Mouse (Mus musculus) limb, embryonic 12.5 days (tissue): ENCODE results near the gene Ahcyl2. TPM values are rescaled to one million over a fixed set of nuclear protein-coding genes. Genes with fewer than 3 reads are reported as not detected.
"Not testable (repeated sequence)": the region's sequence is repeated elsewhere in the genome, so short reads cannot be mapped to it uniquely, and the experiment has no call there.

Experiments
- ATAC-seq: fragments of 200-750 bp; cut with Nextera tagmentation; 2 replicates; pipeline ENCODE4 v1.8.0; 2017; ENCODE audit warnings: low read depth, moderate TSS enrichment; ENCODE audit not compliant: insufficient number of reproducible peaks, insufficient read depth, low FRiP score, low TSS enrichment
- H3K27ac ChIP-seq: fragments of 300-500 bp; sonication (generic); 2 replicates; pipeline ENCODE4 v1.5.1; 2016; ENCODE audit warnings: mild to moderate bottlenecking, moderate library complexity
- H3K27me3 ChIP-seq: fragments of 300-500 bp; sonication (generic); 2 replicates; pipeline ENCODE4 v1.6.1; 2016; ENCODE audit warnings: mild to moderate bottlenecking, moderate library complexity
- H3K36me3 ChIP-seq: fragments of 300-500 bp; sonication (generic); 2 replicates; pipeline ENCODE4 v1.6.1; 2016; ENCODE audit warnings: mild to moderate bottlenecking, moderate library complexity
- H3K4me1 ChIP-seq: fragments of 300-500 bp; sonication (generic); replicated peaks from 2 replicates; pipeline ENCODE4 v1.6.1; 2016
- H3K4me2 ChIP-seq: fragments of 300-500 bp; sonication (generic); 2 replicates; pipeline ENCODE4 v1.6.1; 2016; ENCODE audit warnings: mild to moderate bottlenecking, moderate library complexity
- H3K4me3 ChIP-seq: fragments of 300-500 bp; sonication (generic); replicated peaks from 2 replicates; pipeline ENCODE4 v1.5.1; 2016; ENCODE audit warnings: mild to moderate bottlenecking
- H3K9ac ChIP-seq: fragments of 300-500 bp; sonication (generic); replicated peaks from 2 replicates; pipeline ENCODE4 v1.6.1; 2016; ENCODE audit warnings: mild to moderate bottlenecking, moderate library complexity
- H3K9me3 ChIP-seq: fragments of 300-500 bp; sonication (generic); 2 replicates; pipeline ENCODE4 v1.6.1; 2016; ENCODE audit warnings: mild to moderate bottlenecking, moderate library complexity
- WGBS: fragments of 180-500 bp; shearing (Covaris S2); methylation state at CpG from one replicate; pipeline ENCODE4 v1.1.7; 2016; 5-methylcytosine and 5-hydroxymethylcytosine counted together
- polyA plus RNA-seq: library from polyadenylated mRNA; unstranded; fragments of >200 nt; fragmentation: Nextera tagmentation; extraction: Ambion mirVana; gene quantifications from 2 replicates; pipeline ENCODE4 v1.2.1, GENCODE M21; 2016

Ahcyl2 gene
- polyA plus RNA-seq, 1 experiment from 2014 or later: 23.9 TPM

- peaks cover 5% of the 10 kb centered on the region for H3K9me3 ChIP-seq
- H3K4me2 ChIP-seq: no peak overlapping the region
- H3K4me3 ChIP-seq: no peak overlapping the region
- H3K36me3 ChIP-seq: peaks cover 73% of the 10 kb centered on the region
- WGBS: 92% methylated on average over 11 of the region's 11 CpGs
- H3K4me1 ChIP-seq: no peaks in the 10 kb centered on the region
- no peak for ATAC-seq
- H3K9ac ChIP-seq: no peak overlapping the region
- no peak overlapping the region for H3K27ac ChIP-seq
- H3K27me3 ChIP-seq: no peaks in the 10 kb centered on the region
These were observed 14.5 kb upstream of the Ahcyl2 start for GRCm38 (mm10) chr6:29753336-29753735.

GRCm38 (mm10) chr6:29756001-29756400, 11.8 kb upstream of the Ahcyl2 start:
- no peak overlapping the region for H3K4me3 ChIP-seq
- no peak overlapping the region for H3K9ac ChIP-seq
- H3K4me2 ChIP-seq: no peak overlapping the region
- H3K27me3 ChIP-seq: no peaks in the 10 kb centered on the region
- 92% methylated on average over 5 of the region's 5 CpGs for WGBS
- no peaks in the 10 kb centered on the region for H3K9me3 ChIP-seq
- H3K4me1 ChIP-seq: no peaks in the 10 kb centered on the region
- no peak for ATAC-seq
- H3K27ac ChIP-seq: no peak overlapping the region
- peaks cover 85% of the 10 kb centered on the region for H3K36me3 ChIP-seq

GRCm38 (mm10) chr6:29756476-29756875, 11.3 kb upstream of the Ahcyl2 start:
- no peaks in the 10 kb centered on the region for H3K27me3 ChIP-seq
- H3K9me3 ChIP-seq: no peaks in the 10 kb centered on the region
- H3K9ac ChIP-seq: no peak overlapping the region
- H3K27ac ChIP-seq: no peak overlapping the region
- peaks cover 85% of the 10 kb centered on the region for H3K36me3 ChIP-seq
- no peak overlapping the region for H3K4me2 ChIP-seq
- no peaks in the 10 kb centered on the region for H3K4me1 ChIP-seq
- ATAC-seq: no peak
- H3K4me3 ChIP-seq: no peak overlapping the region
- WGBS: 93% methylated on average over 4 of the region's 4 CpGs

DNA sequence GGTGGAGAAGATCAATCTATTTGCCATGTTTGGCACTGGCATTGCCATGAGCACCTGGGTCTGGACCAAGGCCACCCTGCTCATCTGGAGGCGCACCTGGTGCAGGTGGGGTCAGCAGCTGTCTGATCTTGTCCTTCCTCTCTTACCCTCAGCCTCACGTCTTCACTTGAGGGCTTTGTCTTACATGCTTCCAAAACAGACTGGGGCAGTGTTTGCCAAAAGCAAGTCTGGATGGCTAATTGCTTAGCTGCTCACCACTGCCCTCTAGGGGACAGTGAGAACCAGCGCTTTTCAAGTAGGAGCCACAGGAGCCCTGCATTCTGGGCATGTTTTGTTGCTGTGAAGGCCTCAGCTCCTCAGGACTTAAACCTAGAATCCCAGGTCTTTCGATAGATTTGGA, 9.4 kb upstream of the Ahcyl2 start:
- 0 out of 2 replicates have a peak, but pooled peaks have one; percentile 23 for ATAC-seq
- WGBS: 49% methylated on average over 4 of the region's 4 CpGs

GRCm38 (mm10) chr6:29759012-29759679, 8.7 kb upstream of the Ahcyl2 start:
- no peaks in the 10 kb centered on the region for H3K9me3 ChIP-seq
- H3K27me3 ChIP-seq: no peaks in the 10 kb centered on the region
- no peak overlapping the region for H3K4me3 ChIP-seq
- ATAC-seq: no peak
- peaks cover 72% of the 10 kb centered on the region for H3K36me3 ChIP-seq
- no peak overlapping the region for H3K4me2 ChIP-seq
- H3K27ac ChIP-seq: no peak overlapping the region
- no peaks in the 10 kb centered on the region for H3K4me1 ChIP-seq
- H3K9ac ChIP-seq: no peak overlapping the region
- WGBS: 88% methylated on average over 13 of the region's 13 CpGs

More for the DNA sequence above, 9.4 kb upstream of the Ahcyl2 start:
- Histone ChIP-seq H3K4me1 (no peaks in the 10 kb centered on the region), H3K27me3 (no peaks in the 10 kb centered on the region), H3K27ac (no peak overlapping the region), H3K36me3 (peaks cover 79% of the 10 kb centered on the region), H3K4me3 (no peak overlapping the region), H3K4me2 (no peak overlapping the region), H3K9me3 (no peaks in the 10 kb centered on the region), H3K9ac (no peak overlapping the region)

DNA sequence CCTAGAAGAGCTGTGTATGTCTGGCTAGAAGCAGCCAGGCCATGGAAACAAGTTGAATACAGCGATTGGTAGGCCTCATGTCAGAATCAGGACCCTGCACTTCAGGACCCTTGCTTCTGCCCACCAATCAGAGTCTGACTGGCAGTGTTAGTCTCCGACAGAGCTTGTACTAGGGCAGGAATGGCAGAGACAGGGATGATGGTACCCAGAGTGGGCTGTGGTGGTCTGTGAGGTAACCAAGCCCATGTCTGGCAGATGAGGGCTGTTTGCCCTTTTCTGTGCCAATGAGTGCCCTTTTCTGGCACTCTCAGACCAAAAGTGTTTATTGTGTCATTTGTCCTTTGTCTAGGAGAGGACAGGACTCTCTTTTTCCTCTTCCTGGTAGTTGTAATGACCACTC, 7.4 kb upstream of the Ahcyl2 start:
- not testable (repeated sequence) for ATAC-seq, H3K27ac ChIP-seq, H3K4me2 ChIP-seq, H3K4me3 ChIP-seq, H3K9ac ChIP-seq, H3K4me1 ChIP-seq, H3K9me3 ChIP-seq, H3K27me3 ChIP-seq
- WGBS: 95% methylated on average over 2 of the region's 2 CpGs
- H3K36me3 ChIP-seq: peaks cover 60% of the 10 kb centered on the region

- no peak overlapping the region for H3K27ac ChIP-seq
- H3K4me2 ChIP-seq: no peak overlapping the region
- no peaks in the 10 kb centered on the region for H3K9me3 ChIP-seq
- H3K4me3 ChIP-seq: no peak overlapping the region
- ATAC-seq: no peak
- no peak overlapping the region for H3K9ac ChIP-seq
- peaks cover 52% of the 10 kb centered on the region for H3K36me3 ChIP-seq
- H3K27me3 ChIP-seq: no peaks in the 10 kb centered on the region
- WGBS: 84% methylated on average over 4 of the region's 4 CpGs
- H3K4me1 ChIP-seq: no peaks in the 10 kb centered on the region
These were observed 6.5 kb upstream of the Ahcyl2 start for GRCm38 (mm10) chr6:29761282-29761681.

- peaks cover 40% of the 10 kb centered on the region for H3K36me3 ChIP-seq
- no peak overlapping the region for H3K4me2 ChIP-seq
- H3K27ac ChIP-seq: no peak overlapping the region
- H3K9ac ChIP-seq: no peak overlapping the region
- H3K4me3 ChIP-seq: no peak overlapping the region
- H3K27me3 ChIP-seq: no peaks in the 10 kb centered on the region
- whole genome bisulfite sequencing: 66% methylated on average over 4 of the region's 4 CpGs
- no peaks in the 10 kb centered on the region for H3K9me3 ChIP-seq
- no peaks in the 10 kb centered on the region for H3K4me1 ChIP-seq
- no peak for ATAC-seq
These were observed 5.3 kb upstream of the Ahcyl2 start for GRCm38 (mm10) chr6:29762524-29762923.

DNA sequence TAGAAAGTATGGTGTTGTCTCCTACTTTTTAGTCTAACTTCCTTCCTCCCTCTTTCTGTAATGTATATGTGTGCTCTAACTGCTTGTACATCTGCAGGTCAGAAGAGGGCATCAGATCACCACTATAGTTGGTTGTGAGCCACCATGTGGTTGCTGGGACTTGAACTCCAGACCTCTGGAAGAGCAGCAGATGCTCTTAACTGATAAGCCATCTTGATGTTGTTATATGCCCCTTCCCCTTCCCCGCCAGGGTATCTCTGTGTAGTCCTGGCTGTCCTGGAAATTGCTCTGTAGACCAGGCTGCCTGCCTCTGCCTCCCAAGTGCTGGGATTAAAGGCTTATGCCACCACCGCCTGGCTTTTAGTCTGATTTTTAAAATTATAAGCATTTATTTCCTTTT, 937 bp upstream of the Ahcyl2 start:
- Histone ChIP-seq H3K4me3 (no peak overlapping the region), H3K9ac (no peak overlapping the region), H3K4me1 (peaks cover 18% of the 10 kb centered on the region; the same call in 1 of the 2 replicates), H3K27me3 (no peaks in the 10 kb centered on the region), H3K36me3 (peaks cover 3% of the 10 kb centered on the region; the same call in 1 of the 2 replicates), H3K27ac (no peak overlapping the region), H3K4me2 (no peak overlapping the region), H3K9me3 (no peaks in the 10 kb centered on the region)
- 89% methylated on average over 2 of the region's 2 CpGs for WGBS
- ATAC-seq: no peak

- no peaks in the 10 kb centered on the region; the same call in 1 of the 2 replicates for H3K36me3 ChIP-seq
- ATAC-seq: peak; percentile 33
- peak overlapping the region; percentile 84 for H3K9ac ChIP-seq
- H3K4me1 ChIP-seq: peaks cover 18% of the 10 kb centered on the region; the same call in 1 of the 2 replicates
- peak overlapping the region; percentile 94 for H3K27ac ChIP-seq
- H3K4me2 ChIP-seq: peak overlapping the region; percentile 67
- peak overlapping the region; percentile 83 for H3K4me3 ChIP-seq
- H3K27me3 ChIP-seq: no peaks in the 10 kb centered on the region
- H3K9me3 ChIP-seq: no peaks in the 10 kb centered on the region
- WGBS: under 1% methylated on average over 50 of the region's 50 CpGs
These were observed 1.1 kb downstream of the Ahcyl2 start for GRCm38 (mm10) chr6:29768791-29769441.

- H3K36me3 ChIP-seq: no peaks in the 10 kb centered on the region; the same call in 1 of the 2 replicates
- H3K9me3 ChIP-seq: no peaks in the 10 kb centered on the region
- no peak for ATAC-seq
- H3K27me3 ChIP-seq: no peaks in the 10 kb centered on the region
- H3K27ac ChIP-seq: no peak overlapping the region
- H3K9ac ChIP-seq: no peak overlapping the region
- 56% methylated on average over 2 of the region's 2 CpGs for WGBS
- no peak overlapping the region for H3K4me3 ChIP-seq
- peaks cover 18% of the 10 kb centered on the region; the same call in 1 of the 2 replicates for H3K4me1 ChIP-seq
- no peak overlapping the region for H3K4me2 ChIP-seq
These were observed 3.0 kb downstream of the Ahcyl2 start for GRCm38 (mm10) chr6:29770672-29771321.
